Mouse (Mus musculus) layer of hippocampus, adult 11-12 months (tissue): ENCODE results near the gene Msmo1.

Experiments
- DNase-seq: peaks from one replicate; pipeline ENCODE4 v3.0.0; 2022; ENCODE audit warnings: low spot score

Msmo1 gene

DNA sequence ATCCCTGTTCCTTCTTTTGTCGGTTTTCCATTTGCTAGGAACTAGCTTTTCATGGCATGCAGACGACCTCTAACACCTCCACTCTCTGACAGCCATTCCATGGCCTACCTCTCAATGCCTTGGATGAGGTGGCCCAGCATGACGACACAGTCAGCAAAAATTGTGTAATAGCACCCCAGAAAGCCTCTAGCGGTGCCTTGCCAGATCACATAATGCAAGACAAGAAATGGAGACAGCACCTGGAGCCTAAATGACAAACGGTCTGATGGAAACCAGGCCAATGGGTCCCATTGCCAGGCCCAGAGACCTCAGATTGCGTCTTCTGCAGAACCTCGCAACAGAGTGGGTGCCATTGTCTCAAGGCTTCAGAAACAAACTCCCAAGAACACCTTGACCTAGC, 21.1 kb downstream of the Msmo1 start:
- no peak for DNase-seq

DNA sequence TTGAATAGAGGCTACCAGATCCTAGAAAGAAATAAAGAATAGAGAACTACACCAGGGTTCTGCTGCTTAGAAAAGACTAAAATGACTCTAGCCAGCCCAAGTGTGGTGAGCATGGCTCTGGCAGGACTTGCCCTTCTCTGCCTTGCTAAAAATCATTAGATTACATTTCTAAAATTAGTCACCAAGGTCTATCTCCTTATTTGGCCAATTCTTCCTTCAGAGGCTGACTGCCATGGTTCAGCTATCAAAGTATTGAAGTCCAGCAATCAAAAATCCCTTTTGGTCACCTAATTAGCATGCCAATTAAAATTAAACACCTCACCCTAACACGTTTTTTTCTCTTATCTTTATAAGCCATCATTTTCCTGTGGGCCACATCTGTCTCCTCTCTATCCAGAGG, 22.0 kb downstream of the Msmo1 start:
- no peak for DNase-seq

DNA sequence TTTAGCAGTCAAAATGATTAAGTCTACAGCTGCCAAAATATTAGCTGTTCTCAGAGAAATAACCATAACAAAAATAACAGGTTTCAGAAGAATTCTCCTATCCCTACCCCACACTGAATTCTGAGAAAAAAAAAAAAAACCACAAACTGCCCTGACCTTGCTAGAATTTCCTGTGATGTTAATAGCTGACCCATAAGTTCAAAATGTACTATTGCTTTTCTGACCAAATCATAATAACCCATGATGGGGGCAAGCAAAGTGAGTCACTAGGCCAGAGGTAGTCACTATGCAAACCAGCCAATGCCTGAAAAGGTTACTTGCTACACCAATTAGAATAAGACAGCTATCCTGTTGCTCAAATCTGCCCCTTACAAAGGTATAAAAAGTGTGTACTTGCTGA, 26.1 kb downstream of the Msmo1 start:
- no peak for DNase-seq

DNA sequence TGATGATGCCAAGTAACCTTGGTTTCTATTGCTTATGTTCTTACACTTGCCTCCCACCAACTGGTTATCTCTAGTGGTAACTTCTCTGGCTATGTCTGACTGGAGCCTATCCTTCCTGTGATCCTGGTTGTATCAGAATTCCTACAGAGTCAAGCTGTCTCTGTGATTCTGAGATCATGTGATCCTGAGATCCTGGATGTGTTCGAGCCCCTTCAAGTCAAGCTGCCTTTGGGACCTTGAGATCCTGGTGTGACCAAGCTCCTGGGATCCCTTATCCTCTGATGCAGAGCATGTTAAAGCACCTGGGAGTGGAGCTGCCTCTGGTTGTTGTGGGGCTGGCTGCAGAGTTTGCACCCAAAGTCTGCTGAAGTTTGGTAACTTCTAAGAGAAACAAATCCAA, 30.4 kb downstream of the Msmo1 start:
- DNase-seq = no peak

DNA sequence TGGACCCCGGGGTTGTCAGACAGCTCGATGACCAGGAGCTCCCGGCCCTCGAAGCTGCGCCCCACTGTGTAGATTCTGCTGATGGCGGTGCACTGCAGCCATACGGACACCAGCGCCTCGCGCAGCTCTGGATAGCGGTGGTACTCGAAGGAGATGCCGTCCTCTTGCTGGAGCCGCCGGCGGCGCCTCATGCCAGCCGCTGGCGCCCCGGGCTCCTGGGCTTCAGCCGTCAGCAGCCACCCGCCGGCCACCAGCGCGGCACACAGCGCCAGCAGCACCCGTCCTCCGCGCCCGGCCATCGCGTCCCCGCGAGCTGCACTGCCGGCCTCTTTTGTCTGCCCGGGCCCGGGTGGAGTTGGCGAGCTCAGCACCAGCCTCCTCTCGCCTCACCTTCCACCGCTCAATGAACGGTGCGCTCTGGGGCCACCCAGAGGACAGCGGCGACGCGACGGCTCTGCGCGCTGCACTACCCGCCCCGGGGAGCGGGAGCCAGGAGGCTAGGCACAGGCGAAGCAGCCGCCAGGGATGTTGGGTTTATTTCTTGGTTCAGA, 40.9 kb downstream of the Msmo1 start, which contains the start of gene Cpe:
Gene Cpe, minus strand, starts transcription at position 404 of the 551 bp plus-strand sequence.
- DNase-seq = peak; percentile 85

DNA sequence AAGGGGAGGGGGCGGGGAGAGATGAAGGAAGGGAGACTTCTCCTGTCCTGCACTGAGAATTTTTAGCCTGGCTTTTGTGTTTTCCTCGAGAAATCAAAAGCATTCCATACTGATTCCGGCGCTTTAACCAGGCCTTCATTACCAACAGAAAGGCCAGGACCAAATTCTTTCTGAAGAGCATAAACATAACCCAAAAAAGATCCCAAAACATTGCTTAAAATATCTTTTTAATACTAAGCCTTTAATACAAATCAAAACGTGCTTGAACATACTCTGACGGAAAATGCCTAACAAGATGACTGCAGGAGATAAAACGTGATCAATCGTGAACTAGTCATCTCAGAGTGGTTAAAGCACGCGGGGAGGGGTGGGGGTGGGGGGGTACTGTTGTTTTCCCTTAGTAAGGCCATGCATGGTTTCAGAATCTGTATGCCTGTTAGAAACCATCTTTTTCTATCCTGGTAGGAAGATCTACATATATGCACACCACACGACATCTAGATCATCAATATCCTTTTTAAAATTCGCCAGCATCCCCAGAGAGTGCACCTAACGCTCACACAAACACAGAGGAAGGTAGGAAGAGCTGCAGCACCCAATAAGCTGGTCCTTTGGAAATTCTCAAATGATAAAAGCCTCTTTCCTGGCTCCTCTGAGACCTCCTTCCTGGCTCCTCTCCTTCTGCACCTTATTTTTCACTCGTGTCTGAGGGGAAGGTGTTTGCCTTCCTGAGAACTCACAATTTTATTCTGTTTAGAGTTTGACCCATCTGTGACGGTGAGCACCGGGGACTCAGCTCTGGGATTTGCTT, 41.8 kb downstream of the Msmo1 start:
- DNase-seq = peak; percentile 32

DNA sequence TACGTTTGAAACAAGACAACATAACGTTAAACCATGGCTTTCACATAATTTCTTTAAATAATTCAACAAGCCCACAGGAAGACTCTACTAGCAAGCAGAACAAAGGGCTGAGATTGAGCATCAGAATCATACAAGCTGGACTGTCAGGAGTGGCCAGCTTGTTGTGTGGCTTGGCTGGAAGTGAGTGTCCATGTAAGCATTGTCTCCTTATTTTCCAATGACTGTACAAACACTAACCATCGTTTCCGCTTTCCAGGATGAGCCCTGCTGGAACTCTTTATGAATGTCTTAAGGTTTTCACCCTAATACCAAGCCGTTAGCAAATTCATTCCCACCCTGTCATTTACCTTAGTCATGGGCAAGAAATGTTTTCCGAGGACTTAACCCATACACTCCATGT, 42.7 kb downstream of the Msmo1 start:
- DNase-seq = no peak

DNA sequence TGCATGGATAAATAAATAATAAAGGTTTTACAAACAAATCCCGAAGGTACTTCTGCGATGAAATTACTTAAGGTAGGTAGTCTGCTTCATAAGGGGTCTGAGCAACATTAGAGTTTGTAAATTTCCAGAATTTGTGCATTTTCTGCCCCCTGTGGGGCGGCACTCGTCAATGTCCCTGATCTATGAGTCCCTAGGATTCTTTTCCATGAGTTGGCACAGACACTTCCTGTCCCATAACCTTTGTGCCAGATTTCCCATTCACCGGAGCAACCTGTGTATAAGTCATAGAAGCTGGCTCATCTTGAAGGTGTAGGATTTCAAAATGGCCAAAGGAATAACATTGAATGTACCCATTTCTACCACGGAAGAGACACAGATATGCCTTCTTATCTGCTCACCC, 43.3 kb downstream of the Msmo1 start:
- no peak for DNase-seq

DNA sequence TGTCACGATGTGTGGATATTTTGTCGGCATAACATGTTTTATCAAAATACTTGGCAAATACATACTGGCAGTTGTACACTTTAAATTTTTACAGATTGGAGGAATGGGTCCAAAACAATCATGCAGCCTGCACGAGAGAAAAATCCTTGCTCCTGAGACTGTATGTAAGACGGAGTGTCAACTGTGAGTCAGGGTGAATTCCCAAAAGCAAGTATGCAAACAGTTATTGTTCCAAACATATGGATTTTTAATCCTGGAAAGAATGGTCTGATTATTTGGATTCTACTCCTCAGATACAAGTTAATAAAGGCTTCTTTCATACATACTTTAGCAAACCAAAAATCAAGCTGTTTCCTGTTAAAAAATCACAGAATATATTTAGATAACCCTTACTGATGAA, 44.9 kb downstream of the Msmo1 start:
- no peak for DNase-seq

DNA sequence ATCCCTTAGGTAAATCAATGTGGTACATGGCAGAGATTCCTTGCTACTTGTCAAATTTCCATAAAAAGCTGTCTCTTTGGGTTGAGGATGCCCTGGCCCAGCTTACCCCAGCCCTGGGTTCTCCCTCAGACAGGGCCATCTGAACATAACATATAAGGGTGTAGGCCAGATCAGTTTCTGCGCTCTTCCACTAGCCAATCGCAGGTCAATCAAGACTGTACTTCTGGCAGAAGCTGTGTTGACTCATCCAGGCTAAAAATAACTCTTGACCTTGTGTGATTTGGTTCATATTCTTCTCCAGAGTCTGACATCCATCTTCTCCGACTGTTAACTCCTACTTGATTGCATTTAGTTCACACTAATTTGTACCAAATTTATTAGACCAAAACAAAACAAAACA, 45.4 kb downstream of the Msmo1 start:
- DNase-seq = no peak

DNA sequence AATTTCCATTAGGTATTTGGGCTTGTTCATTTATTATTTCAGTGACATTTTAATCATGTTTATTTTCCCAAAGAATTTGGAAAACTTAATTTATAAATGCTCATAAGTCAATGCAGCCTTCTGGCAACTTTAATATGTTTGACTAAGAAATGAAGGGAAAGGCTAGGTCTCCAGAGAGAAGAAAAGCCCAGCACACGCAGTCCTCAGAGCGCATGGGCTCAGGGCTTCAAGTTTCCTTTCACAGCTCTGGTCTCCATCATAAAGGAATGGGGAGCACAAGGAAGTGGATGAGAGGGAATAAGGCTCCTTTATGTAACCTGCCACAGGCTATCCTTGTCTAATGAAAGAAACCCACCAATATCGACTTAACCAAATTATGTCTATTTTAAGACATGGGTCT, 51.1 kb downstream of the Msmo1 start:
- DNase-seq = no peak

DNA sequence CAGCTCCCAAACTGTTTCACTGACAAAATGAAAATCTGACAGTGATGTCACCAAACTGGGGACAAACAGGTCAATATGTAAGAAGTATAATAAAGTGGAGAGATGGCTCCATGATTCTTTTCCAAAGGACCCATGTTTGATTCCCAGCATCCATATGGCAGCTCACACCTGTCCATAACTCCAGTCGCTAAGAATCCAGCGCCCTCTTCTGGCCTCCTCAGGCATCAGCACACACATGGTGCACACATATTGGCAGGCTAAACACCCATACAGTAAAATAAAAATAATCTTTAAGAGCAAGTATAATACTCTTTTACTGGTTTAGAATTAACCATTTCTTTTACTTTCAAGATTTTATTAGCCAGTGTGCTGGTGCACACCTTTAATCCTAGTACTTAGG, 57.2 kb downstream of the Msmo1 start:
- DNase-seq = no peak

DNA sequence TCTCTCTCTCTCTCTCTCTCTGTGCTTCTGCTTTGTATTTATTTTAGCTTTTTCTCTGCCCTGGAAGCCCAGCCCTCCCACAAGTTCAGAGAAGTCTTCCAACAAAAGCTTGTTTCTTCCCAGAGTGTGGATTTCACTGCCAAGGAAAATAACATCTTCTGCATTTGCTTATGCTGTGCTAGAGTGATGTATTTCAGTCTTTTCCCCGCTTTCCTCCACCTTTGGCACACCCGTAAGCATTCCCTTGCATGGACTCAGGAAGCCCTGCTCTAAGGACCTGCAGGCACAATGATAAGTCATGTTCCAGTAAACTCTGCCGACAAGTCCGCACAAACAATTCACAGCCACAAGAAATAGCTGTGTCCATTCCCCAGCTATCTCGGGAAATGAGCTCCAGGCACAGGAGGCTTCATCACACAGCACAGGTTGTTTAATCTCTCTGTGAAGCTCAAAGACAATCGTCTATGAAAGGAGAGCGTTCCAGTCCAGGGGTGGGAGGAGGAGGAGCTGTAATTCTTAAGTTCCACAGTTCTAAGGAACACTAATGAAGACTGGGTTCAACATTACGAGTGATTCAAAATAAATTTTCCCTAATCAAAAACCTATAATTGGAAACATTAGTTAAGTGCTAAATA, 58.5 kb downstream of the Msmo1 start:
- no peak for DNase-seq

DNA sequence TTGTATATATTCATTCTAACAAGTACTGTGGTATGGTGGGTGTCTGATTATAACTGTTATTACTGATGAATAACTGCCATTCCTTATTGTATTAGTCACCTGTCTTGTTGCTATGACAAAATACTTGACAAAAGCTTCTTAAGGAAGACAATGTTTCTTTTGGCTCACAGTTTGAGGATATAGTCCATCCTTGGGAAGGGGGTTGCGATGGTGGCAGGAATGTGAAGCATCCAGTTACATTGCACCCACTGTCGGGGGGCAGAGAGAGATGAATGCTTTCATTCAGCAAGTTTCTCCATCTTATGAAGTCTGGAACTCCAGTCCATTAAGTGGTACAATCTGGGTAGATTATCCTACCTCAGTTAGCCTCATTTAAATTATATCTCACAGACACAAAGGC, 60.7 kb downstream of the Msmo1 start:
- DNase-seq = no peak

DNA sequence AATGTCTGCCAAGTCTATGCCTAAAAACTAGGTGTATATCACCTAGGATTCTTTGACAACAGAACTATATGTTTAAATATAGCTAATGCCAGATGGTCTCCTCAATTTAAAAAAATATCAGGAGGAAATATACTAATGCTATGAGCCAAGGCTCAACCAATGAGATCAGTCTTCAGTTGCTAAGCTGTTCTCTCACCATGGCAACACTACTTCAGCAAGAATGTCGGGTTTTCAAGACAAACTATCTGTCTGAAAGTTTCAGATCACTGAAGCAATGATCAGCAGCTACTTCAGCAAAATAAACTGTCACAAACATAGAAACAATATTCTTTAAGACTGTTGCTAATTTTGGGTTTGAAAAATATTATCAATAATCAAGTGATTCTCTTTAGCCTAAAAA, 61.7 kb downstream of the Msmo1 start:
- DNase-seq = no peak
